Mouse (Mus musculus) 3T3-L1 (cell line): ENCODE data around the gene Mmp14.

ENCODE experiments used
- DNase-seq: peaks from one replicate; pipeline ENCODE4 v3.0.0-alpha.2; 2015; ENCODE audit warnings: low read depth, low spot score

Gene Mmp14

GRCm38 (mm10) chr14:54474744-54475143 lies 43.3 kb downstream of the Mmp14 start:
- no peak for DNase-seq

- DNase-seq, result no peak
Observed at GRCm38 (mm10) chr14:54475941-54476844, 44.8 kb downstream of the Mmp14 start, which contains the start of gene Rem2. Gene Rem2, plus strand, starts transcription at chr14:54476100.

- no peak for DNase-seq
Observed at GRCm38 (mm10) chr14:54477172-54477909, 45.9 kb downstream of the Mmp14 start.

- no peak for DNase-seq
Observed at GRCm38 (mm10) chr14:54479451-54479920, 48.1 kb downstream of the Mmp14 start.

GRCm38 (mm10) chr14:54480673-54481072 lies 49.3 kb downstream of the Mmp14 start:
- no peak for DNase-seq

- peak; percentile 90 for DNase-seq
Observed at GRCm38 (mm10) chr14:54481402-54481801, 50.0 kb downstream of the Mmp14 start.

GRCm38 (mm10) chr14:54482498-54482897 lies 51.1 kb downstream of the Mmp14 start:
- DNase-seq, result peak; percentile 20

- DNase-seq, result no peak
Observed at GRCm38 (mm10) chr14:54485899-54486298, 54.5 kb downstream of the Mmp14 start.

GRCm38 (mm10) chr14:54487732-54488131 lies 56.3 kb downstream of the Mmp14 start:
- DNase-seq, result no peak

GRCm38 (mm10) chr14:54488350-54488749 lies 56.9 kb downstream of the Mmp14 start:
- DNase-seq, result no peak

- DNase-seq, result no peak
Observed at GRCm38 (mm10) chr14:54492345-54493131, 61.1 kb downstream of the Mmp14 start.

GRCm38 (mm10) chr14:54493236-54493635 lies 61.8 kb downstream of the Mmp14 start:
- no peak for DNase-seq

- DNase-seq, result peak; percentile 60
Observed at GRCm38 (mm10) chr14:54494234-54494633, 62.8 kb downstream of the Mmp14 start.
